Mouse (Mus musculus) liver, postnatal 0 days (tissue): ENCODE measurements around the gene Fut8. TPM values are rescaled to one million over a fixed set of nuclear protein-coding genes. Genes with fewer than 3 reads are reported as not detected.

Experiments used
- ATAC-seq: fragments of 200-750 bp; cut with Nextera tagmentation; 2 replicates; pipeline ENCODE4 v1.8.0; 2017; ENCODE audit warnings: mild to moderate bottlenecking, moderate library complexity
- DNase-seq: peaks from one replicate; pipeline ENCODE4 v3.0.0-alpha.2; 2016
- H3K27ac ChIP-seq: fragments of 300-500 bp; sonication (generic); 2 replicates; pipeline ENCODE4 v1.5.1; 2014; ENCODE audit warnings: antibody characterized with exemption, moderate library complexity, mild to moderate bottlenecking, low read depth
- H3K27me3 ChIP-seq: fragments of 300-500 bp; sonication (generic); 2 replicates; pipeline ENCODE4 v1.6.1; 2014; ENCODE audit warnings: low read length, control low read depth, mixed read lengths; ENCODE audit not compliant: insufficient read depth
- H3K36me3 ChIP-seq: fragments of 300-500 bp; sonication (generic); replicated peaks from 2 replicates; pipeline ENCODE4 v1.6.1; 2014; ENCODE audit warnings: mild to moderate bottlenecking, control low read depth, low read length, moderate library complexity, mixed read lengths; ENCODE audit not compliant: insufficient read depth
- H3K4me1 ChIP-seq: fragments of 300-500 bp; sonication (generic); 2 replicates; pipeline ENCODE4 v1.6.1; 2014; ENCODE audit warnings: antibody characterized with exemption, mild to moderate bottlenecking, control low read depth; ENCODE audit not compliant: insufficient read depth
- H3K4me2 ChIP-seq: fragments of 300-500 bp; sonication (generic); 2 replicates; pipeline ENCODE4 v1.6.1; 2014; ENCODE audit warnings: low read depth, mild to moderate bottlenecking, low read length, moderate library complexity, mixed read lengths
- H3K4me3 ChIP-seq: fragments of 300-500 bp; sonication (generic); 2 replicates; pipeline ENCODE4 v1.5.1; 2014; ENCODE audit warnings: low read depth, low read length
- H3K9ac ChIP-seq: fragments of 300-500 bp; sonication (generic); replicated peaks from 2 replicates; pipeline ENCODE4 v1.6.1; 2014; ENCODE audit warnings: mild to moderate bottlenecking, moderate library complexity
- H3K9me3 ChIP-seq: fragments of 300-500 bp; sonication (generic); 2 replicates; pipeline ENCODE4 v1.6.1; 2016; ENCODE audit warnings: mild to moderate bottlenecking, control low read depth, low read length, mixed read lengths
- CTCF ChIP-seq: sonication (generic); IDR thresholded peaks from 2 replicates; pipeline ENCODE4 v1.5.1; 2016; ENCODE audit warnings: antibody characterized with exemption, low read depth
- EP300 ChIP-seq: IDR thresholded peaks from 2 replicates; pipeline ENCODE4 v1.6.1; 2016; ENCODE audit warnings: antibody characterized with exemption, low read depth, mild to moderate bottlenecking
- WGBS: fragments of 180-500 bp; shearing (Covaris S2); extraction: QIAGEN DNeasy Blood & Tissue Kit; methylation state at CpG from one replicate; pipeline ENCODE4 v1.1.7; 2014; ENCODE audit not compliant: insufficient replicate concordance; 5-methylcytosine and 5-hydroxymethylcytosine counted together
- polyA plus RNA-seq: library from polyadenylated mRNA; unstranded; fragments of >200 nt; fragmentation: Nextera tagmentation; extraction: Ambion mirVana; gene quantifications from 2 replicates; pipeline ENCODE4 v1.2.1, GENCODE M21; 2015

The Fut8 gene
- polyA plus RNA-seq, 1 experiment from 2014 or later, result 8.6 TPM

DNA sequence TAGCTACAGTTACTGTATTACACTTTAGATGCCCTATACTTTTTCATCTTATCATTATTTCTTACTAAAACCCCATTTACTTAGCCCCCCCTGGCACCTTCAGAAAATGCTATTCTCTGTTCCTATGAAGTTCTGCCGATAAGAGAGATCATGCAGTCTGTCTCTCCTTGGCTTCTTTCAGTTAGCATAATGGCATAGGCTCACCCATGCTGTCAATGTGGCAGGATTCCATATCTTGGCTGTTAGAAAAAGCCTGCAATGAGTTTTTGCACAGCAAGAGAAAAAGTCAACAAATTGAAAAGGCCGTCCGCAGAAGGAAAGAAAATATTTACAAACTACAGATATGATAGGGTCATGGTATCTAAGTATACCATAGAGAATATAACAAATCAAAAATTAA, 253.6 kb downstream of the Fut8 start:
- no peak for ATAC-seq
- H3K4me1 ChIP-seq, result no peaks in the 10 kb centered on the region
- no peak overlapping the region for H3K4me3 ChIP-seq
- H3K9ac ChIP-seq, result no peak overlapping the region
- no peak overlapping the region for H3K4me2 ChIP-seq
- no peak overlapping the region for H3K27ac ChIP-seq
- no peaks in the 10 kb centered on the region for H3K27me3 ChIP-seq
- DNase-seq, result no peak
- H3K9me3 ChIP-seq, result no peaks in the 10 kb centered on the region
- 72% methylated on average over 3 of the region's 3 CpGs for WGBS
- TF ChIP-seq CTCF, result no peak
- TF ChIP-seq EP300, result no peak
- no peaks in the 10 kb centered on the region for H3K36me3 ChIP-seq

DNA sequence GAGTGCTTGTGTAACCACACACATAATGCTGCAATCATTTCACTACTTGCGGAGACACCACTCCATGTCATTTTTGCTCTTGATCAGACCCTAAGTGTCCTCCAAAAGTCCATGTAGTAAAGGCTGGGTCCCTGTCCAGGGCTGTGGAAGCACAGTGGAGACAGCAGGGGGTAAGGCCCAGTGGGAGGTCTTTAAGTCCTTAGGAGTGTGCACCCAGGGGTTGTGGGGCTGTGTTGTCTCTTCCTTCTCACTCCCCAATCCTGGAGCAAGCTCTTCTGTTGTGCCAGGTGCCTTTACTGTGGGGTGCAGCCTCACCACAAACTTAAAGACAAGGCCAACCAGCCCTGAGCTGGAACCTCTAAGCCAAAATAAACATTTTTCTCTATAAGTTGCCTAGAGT, 257.9 kb downstream of the Fut8 start:
- Histone ChIP-seq H3K27me3 (no peaks in the 10 kb centered on the region), H3K36me3 (no peaks in the 10 kb centered on the region), H3K4me3 (no peak overlapping the region), H3K4me1 (peaks cover 7% of the 10 kb centered on the region), H3K9ac (no peak overlapping the region), H3K4me2 (no peak overlapping the region), H3K27ac (no peak overlapping the region), H3K9me3 (no peaks in the 10 kb centered on the region)
- 86% methylated on average over 1 of the region's 1 CpGs for WGBS
- TF ChIP-seq EP300, result no peak
- TF ChIP-seq CTCF, result no peak
- DNase-seq, result no peak
- no peak for ATAC-seq

DNA sequence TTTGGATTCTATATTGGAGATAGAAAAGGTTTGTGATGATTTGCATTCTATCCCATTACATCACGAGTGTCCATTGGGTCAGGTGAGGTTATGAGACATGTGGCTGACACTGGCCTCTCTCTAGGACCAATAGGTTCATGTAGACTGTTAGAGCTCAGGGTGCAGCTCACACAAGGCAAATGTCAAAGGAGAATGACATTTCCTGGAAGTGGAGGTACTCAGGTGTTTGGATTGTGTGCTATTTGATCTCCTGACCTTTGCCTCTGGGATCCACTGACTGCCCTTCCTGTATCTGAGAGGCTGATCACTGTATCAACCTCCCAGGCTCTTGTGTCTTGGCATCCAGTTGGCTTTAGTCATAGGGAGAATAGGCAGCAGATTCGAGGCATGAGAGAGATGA, 260.2 kb downstream of the Fut8 start:
- 37% methylated on average over 2 of the region's 2 CpGs for WGBS
- ATAC-seq, result peak; percentile 79
- Histone ChIP-seq H3K4me1 (peaks cover 21% of the 10 kb centered on the region), H3K4me3 (no peak overlapping the region), H3K4me2 (no peak overlapping the region), H3K9me3 (no peaks in the 10 kb centered on the region), H3K27ac (peak overlapping the region; percentile 67), H3K9ac (no peak overlapping the region), H3K36me3 (no peaks in the 10 kb centered on the region), H3K27me3 (no peaks in the 10 kb centered on the region)
- DNase-seq, result no peak
- TF ChIP-seq EP300 (peak; percentile 34; the same call in 1 of the 2 replicates), CTCF (no peak)

DNA sequence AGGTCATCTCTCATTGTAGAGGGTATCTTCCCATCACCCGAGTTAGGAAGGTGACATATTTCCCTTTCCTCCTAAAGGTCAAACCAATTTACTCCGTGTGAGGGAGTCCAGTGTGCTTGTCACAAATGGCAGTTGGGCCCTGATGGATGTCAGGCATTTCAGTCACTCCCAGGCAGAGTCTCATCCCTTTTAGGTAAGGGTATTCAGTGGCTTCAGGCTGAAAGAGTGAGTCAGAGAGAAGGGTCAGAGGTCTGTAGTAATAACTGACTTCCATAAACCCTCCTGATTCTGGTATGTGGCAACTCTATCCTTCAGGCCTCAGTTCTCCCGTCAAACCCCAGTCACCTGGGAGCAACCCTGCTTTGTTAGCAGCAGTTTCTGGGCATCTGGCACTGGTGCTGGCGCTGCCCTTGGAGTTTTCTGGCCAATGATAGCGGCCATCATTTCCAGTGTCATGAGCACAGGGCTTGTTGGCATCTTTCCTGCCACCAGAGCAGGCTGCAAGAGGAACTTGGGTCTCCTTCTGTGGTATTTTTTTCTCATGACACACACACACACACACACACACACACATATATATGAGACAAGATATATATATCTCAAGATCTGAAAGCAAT, 262.6 kb downstream of the Fut8 start:
- Histone ChIP-seq H3K9ac (no peak overlapping the region), H3K4me3 (no peak overlapping the region), H3K27ac (no peak overlapping the region), H3K27me3 (no peaks in the 10 kb centered on the region), H3K36me3 (no peaks in the 10 kb centered on the region), H3K4me1 (peaks cover 21% of the 10 kb centered on the region), H3K9me3 (no peaks in the 10 kb centered on the region), H3K4me2 (no peak overlapping the region)
- ATAC-seq, result no peak
- no peak for DNase-seq
- 64% methylated on average over 5 of the region's 5 CpGs for WGBS
- TF ChIP-seq CTCF, result no peak

DNA sequence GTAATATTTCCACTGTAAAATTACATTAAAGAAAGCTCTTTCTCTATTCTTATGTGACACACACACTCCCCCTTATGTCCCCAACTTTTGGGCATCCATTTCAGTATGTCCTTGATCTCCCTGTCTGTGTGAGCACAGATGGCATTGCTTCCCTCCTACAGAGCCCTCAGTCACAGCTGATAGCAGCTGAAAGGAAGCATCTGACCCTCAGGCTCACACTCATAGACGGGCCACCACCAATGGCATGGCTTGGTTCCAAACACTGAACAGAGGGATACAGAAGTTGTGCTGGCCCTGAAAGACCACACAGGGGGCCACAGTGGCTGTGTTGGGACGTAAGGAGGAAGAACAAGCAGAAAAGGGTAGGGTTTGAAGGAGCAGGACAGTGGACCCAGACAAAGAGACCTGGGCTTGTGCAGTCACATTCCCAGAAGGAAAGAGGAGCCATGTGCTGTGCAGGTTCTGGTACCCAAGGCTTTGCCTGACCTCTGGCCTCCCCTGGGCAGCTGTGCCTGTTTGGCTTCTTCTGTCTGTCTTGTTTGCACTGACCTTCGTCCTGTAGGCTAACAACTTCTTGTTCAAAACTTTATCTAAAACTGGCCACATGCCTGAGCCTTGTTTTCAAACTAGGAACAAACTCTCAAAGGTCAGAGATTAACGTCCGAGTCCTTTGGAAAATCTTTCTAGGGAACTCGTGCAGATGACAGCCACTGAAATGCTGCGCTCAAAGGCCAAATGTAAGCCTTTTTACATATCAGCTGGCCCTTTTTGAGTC, 263.7 kb downstream of the Fut8 start:
- DNase-seq (peak; percentile 53), ATAC-seq (peak; percentile 78)
- peaks cover 21% of the 10 kb centered on the region for H3K4me1 ChIP-seq
- no peaks in the 10 kb centered on the region for H3K36me3 ChIP-seq
- no peak overlapping the region for H3K4me2 ChIP-seq
- no peaks in the 10 kb centered on the region for H3K9me3 ChIP-seq
- 0 out of 2 replicates have a peak, but pooled peaks have one; percentile 40 for TF ChIP-seq EP300
- no peak for TF ChIP-seq CTCF
- no peak overlapping the region for H3K4me3 ChIP-seq
- no peaks in the 10 kb centered on the region for H3K27me3 ChIP-seq
- 44% methylated on average over 7 of the region's 7 CpGs for WGBS
- H3K27ac ChIP-seq, result peak overlapping the region; percentile 90
- H3K9ac ChIP-seq, result no peak overlapping the region

DNA sequence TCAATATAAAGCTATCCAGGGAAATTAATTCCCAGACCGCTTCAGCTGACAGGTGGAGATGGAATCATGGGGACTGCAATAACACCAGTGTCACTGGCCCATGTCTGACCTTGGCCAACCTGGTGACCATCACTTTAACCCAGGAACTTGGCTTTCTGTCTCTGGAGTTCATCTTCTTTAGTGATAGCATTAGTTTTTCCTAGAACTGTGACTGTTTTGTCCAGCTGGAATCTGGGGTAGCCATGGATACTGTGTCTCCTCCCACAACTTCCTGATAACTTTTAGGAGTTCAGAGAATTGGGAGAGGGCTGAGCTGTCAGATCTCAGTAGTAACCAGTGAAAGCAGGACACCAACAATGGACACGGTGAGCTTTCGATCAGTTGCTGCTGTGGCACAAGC, 264.3 kb downstream of the Fut8 start:
- TF ChIP-seq CTCF (no peak), EP300 (0 out of 2 replicates have a peak, but pooled peaks have one; percentile 9)
- Histone ChIP-seq H3K9me3 (no peaks in the 10 kb centered on the region), H3K9ac (no peak overlapping the region), H3K4me2 (no peak overlapping the region), H3K4me1 (peaks cover 21% of the 10 kb centered on the region), H3K36me3 (no peaks in the 10 kb centered on the region), H3K4me3 (no peak overlapping the region), H3K27ac (peak overlapping the region; percentile 90), H3K27me3 (no peaks in the 10 kb centered on the region)
- DNase-seq (peak; percentile 25), ATAC-seq (peak; percentile 66)
- 68% methylated on average over 3 of the region's 3 CpGs for WGBS
